Mouse (Mus musculus) limb, embryonic 14.5 days (tissue): ENCODE data around the gene Ptrhd1. TPM values are rescaled to one million over a fixed set of nuclear protein-coding genes. Genes with fewer than 3 reads are reported as not detected.
A peak's percentile ranks its signal among the peaks of the same experiment; 100 is the strongest.

Experiments used
- ATAC-seq: fragments of 200-750 bp; cut with Nextera tagmentation; 2 replicates; pipeline ENCODE4 v1.8.0; 2017; ENCODE audit warnings: low read depth, moderate number of reproducible peaks, moderate TSS enrichment; ENCODE audit not compliant: low FRiP score
- DNase-seq: peaks from one replicate; pipeline ENCODE4 v3.0.0-alpha.2; 2015; ENCODE audit warnings: low spot score
- H3K27ac ChIP-seq: fragments of 300-500 bp; sonication (generic); replicated peaks from 2 replicates; pipeline ENCODE4 v1.5.1; 2014; ENCODE audit warnings: low read depth, mild to moderate bottlenecking, low read length, moderate library complexity, mixed read lengths
- H3K27me3 ChIP-seq: fragments of 300-500 bp; sonication (generic); 2 replicates; pipeline ENCODE4 v1.6.1; 2014; ENCODE audit warnings: low read length, mixed read lengths; ENCODE audit not compliant: control insufficient read depth, insufficient read depth
- H3K36me3 ChIP-seq: fragments of 300-500 bp; sonication (generic); 2 replicates; pipeline ENCODE4 v1.6.1; 2014; ENCODE audit warnings: mild to moderate bottlenecking, low read length, moderate library complexity, mixed read lengths; ENCODE audit not compliant: control insufficient read depth, insufficient read depth
- H3K4me1 ChIP-seq: fragments of 300-500 bp; sonication (generic); 2 replicates; pipeline ENCODE4 v1.6.1; 2014; ENCODE audit warnings: antibody characterized with exemption, low read length, mixed read lengths; ENCODE audit not compliant: control insufficient read depth, insufficient read depth
- H3K4me2 ChIP-seq: fragments of 300-500 bp; sonication (generic); replicated peaks from 2 replicates; pipeline ENCODE4 v1.6.1; 2014; ENCODE audit warnings: low read depth, mild to moderate bottlenecking, low read length, moderate library complexity; ENCODE audit not compliant: severe bottlenecking
- H3K4me3 ChIP-seq: fragments of 300-500 bp; sonication (generic); replicated peaks from 2 replicates; pipeline ENCODE4 v1.5.1; 2014; ENCODE audit warnings: low read length
- H3K9ac ChIP-seq: fragments of 300-500 bp; sonication (generic); 2 replicates; pipeline ENCODE4 v1.6.1; 2014; ENCODE audit warnings: mild to moderate bottlenecking, low read depth, low read length, moderate library complexity; ENCODE audit not compliant: severe bottlenecking
- H3K9me3 ChIP-seq: fragments of 300-500 bp; sonication (generic); 2 replicates; pipeline ENCODE4 v1.6.1; 2016; ENCODE audit warnings: low read length; ENCODE audit not compliant: control insufficient read depth
- POLR2A ChIP-seq: fragments of 200-500 bp; IDR thresholded peaks from 2 replicates; pipeline ENCODE4 v1.8.0; 2012; ENCODE audit warnings: inconsistent platforms, mild to moderate bottlenecking, moderate library complexity, borderline replicate concordance; ENCODE audit not compliant: insufficient read depth, insufficient read length; ENCODE audit errors: extremely low read depth
- WGBS: fragments of 180-500 bp; shearing (Covaris S2); extraction: QIAGEN DNeasy Blood & Tissue Kit; methylation state at CpG from one replicate; pipeline ENCODE4 v1.1.7; 2014; 5-methylcytosine and 5-hydroxymethylcytosine counted together
- polyA plus RNA-seq, 2 experiments: library from polyadenylated mRNA; depleted of rRNA in 1 of 2; stranded (reverse) in 1 of 2; unstranded in 1 of 2; fragments of >200 nt; fragmentation: Nextera tagmentation in 1 of 2; extraction: Ambion mirVana in 1 of 2; gene quantifications; 2 replicates each; pipeline versions ENCODE4 v1.2.1 to v1.2.3; 2012 to 2014

Gene Ptrhd1
- polyA plus RNA-seq, 2 experiments = 4.1 to 5.5 TPM

- no peak for TF ChIP-seq POLR2A
- DNase-seq = peak; percentile 29
- ATAC-seq = peak; percentile 24; the same call in 1 of the 2 replicates
Measured at GRCm38 (mm10) chr12:4193025-4193740, 40.6 kb upstream of the Ptrhd1 start.

GRCm38 (mm10) chr12:4194643-4195042 lies 39.2 kb upstream of the Ptrhd1 start:
- no peak overlapping the region for H3K4me3 ChIP-seq
- H3K9ac ChIP-seq = no peak overlapping the region
- H3K9me3 ChIP-seq = no peaks in the 10 kb centered on the region
- ATAC-seq (no peak), DNase-seq (no peak)
- no peak overlapping the region for H3K4me2 ChIP-seq
- WGBS = 92% methylated on average over 14 of the region's 14 CpGs
- H3K36me3 ChIP-seq = peaks cover 29% of the 10 kb centered on the region
- no peak for TF ChIP-seq POLR2A
- H3K4me1 ChIP-seq = peaks cover 17% of the 10 kb centered on the region
- H3K27ac ChIP-seq = no peak overlapping the region
- no peaks in the 10 kb centered on the region for H3K27me3 ChIP-seq

More at GRCm38 (mm10) chr12:4193025-4193740, 40.6 kb upstream of the Ptrhd1 start:
- Histone ChIP-seq H3K36me3 (peaks cover 15% of the 10 kb centered on the region), H3K4me2 (no peak overlapping the region), H3K9ac (no peak overlapping the region), H3K4me1 (peaks cover 17% of the 10 kb centered on the region), H3K27ac (peak overlapping the region; percentile 43; the same call in 1 of the 2 replicates), H3K9me3 (no peaks in the 10 kb centered on the region), H3K27me3 (no peaks in the 10 kb centered on the region), H3K4me3 (no peak overlapping the region)
- 15% methylated on average over 10 of the region's 10 CpGs for WGBS

- no peaks in the 10 kb centered on the region for H3K27me3 ChIP-seq
- H3K4me1 ChIP-seq = no peaks in the 10 kb centered on the region
- peaks cover 61% of the 10 kb centered on the region for H3K36me3 ChIP-seq
- no peak overlapping the region for H3K27ac ChIP-seq
- DNase-seq (no peak), ATAC-seq (no peak)
- H3K4me2 ChIP-seq = no peak overlapping the region
- no peaks in the 10 kb centered on the region for H3K9me3 ChIP-seq
- H3K9ac ChIP-seq = no peak overlapping the region
- 92% methylated on average over 4 of the region's 4 CpGs for WGBS
- H3K4me3 ChIP-seq = no peak overlapping the region
- no peak for TF ChIP-seq POLR2A
Measured at GRCm38 (mm10) chr12:4198702-4199101, 35.1 kb upstream of the Ptrhd1 start.

GRCm38 (mm10) chr12:4199271-4199670 lies 34.6 kb upstream of the Ptrhd1 start:
- Histone ChIP-seq H3K27me3 (no peaks in the 10 kb centered on the region), H3K9me3 (no peaks in the 10 kb centered on the region), H3K4me3 (no peak overlapping the region), H3K9ac (no peak overlapping the region), H3K36me3 (peaks cover 60% of the 10 kb centered on the region), H3K27ac (no peak overlapping the region), H3K4me1 (no peaks in the 10 kb centered on the region), H3K4me2 (no peak overlapping the region)
- WGBS = 95% methylated on average over 11 of the region's 11 CpGs
- ATAC-seq (no peak), DNase-seq (no peak)
- TF ChIP-seq POLR2A = no peak

- Histone ChIP-seq H3K9me3 (no peaks in the 10 kb centered on the region), H3K36me3 (peaks cover 79% of the 10 kb centered on the region), H3K4me1 (no peaks in the 10 kb centered on the region), H3K27ac (no peak overlapping the region), H3K4me2 (no peak overlapping the region), H3K27me3 (no peaks in the 10 kb centered on the region), H3K9ac (no peak overlapping the region), H3K4me3 (no peak overlapping the region)
- ATAC-seq (no peak), DNase-seq (peak; percentile 22)
- WGBS = 90% methylated on average over 13 of the region's 13 CpGs
- TF ChIP-seq POLR2A = no peak
Measured at GRCm38 (mm10) chr12:4201454-4202200, 32.2 kb upstream of the Ptrhd1 start.
